Mouse (Mus musculus): ENCODE data around the gene Myh11.

Gene Myh11

DNA sequence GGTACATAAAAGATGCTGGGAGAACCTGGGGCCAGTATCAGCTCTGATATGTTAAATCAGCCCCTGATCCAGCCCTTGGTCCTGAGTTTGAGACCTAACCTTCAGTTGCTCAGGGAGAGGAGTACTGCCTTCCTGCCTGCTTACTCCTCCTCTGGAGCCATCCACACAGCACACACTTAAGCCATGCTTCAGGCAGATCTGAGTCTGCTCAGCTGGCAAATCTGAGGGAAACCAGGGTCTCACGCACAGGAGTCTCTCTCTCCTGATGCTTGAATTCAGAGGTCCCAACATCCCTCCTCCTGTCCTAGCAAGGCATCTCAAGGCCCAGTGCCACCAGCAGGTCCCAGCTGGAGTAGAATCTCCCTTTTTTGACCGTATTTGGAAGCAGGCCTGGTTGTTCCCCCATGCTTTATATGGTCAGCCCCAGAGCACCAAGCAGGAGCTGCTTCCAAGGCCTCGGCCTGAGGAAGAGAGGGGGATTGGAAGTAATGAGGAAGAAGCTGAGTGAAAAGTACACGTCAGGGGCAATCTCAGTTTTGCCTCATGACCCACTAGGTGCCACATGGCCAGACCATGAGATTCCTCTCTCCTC, 18.7 kb downstream of the Myh11 start:
- WGBS: 83% methylated on average over 4 of the region's 4 CpGs

DNA sequence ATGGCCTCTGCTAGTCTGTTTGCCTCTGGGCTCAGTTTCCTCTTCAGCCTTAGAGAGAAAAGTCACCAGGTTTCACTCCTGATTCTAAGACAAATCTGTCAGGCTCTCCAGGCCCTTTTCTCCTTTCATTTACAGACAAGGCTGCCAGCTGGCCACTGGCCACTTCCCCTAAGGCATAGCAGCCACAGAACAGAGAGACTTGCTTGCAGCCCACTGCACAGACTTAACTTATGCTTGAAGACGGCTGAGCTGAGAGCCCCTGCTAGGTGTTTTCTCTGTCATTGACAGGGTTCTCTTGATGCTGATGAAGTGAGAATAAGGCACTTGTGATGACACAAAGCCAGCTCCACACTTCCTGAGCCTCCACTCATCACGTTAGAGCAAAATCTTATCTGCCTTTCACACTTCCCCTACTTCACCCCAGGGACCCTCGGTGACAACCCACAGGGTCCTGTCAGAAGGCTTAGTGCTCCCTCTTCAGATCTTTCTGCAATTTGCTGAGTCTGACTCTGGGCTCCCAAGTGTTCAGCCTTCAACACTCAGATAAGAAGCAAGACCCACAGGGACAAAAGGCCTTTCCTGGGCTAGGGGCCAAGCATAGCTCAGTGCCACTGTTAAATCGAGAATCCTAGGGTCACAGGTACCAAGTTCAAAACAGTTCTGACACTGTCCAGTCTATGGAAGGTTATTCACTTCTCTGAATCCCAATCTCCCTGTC, 25.8 kb downstream of the Myh11 start:
- WGBS: 42% methylated on average over 4 of the region's 4 CpGs

DNA sequence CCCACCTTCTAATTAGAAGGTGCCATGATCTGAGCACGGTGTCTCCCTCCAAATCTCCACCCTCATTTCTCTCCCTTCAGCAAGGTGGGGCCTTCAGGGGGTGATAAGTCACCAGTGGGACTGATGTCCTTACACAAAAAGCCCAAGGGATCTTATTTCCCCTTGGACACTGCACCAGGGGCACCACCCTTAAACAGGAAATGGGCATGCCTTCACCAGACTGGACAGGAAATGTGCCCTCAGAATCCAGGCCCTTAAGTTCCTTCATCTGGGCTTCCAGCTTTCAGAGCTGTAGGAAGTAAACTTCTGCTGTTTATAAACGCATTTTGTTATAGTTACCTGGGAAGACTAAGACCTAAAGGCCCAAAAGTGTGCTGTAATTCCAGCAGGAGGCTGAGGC, 26.7 kb downstream of the Myh11 start:
- 83% methylated on average over 2 of the region's 2 CpGs for WGBS

DNA sequence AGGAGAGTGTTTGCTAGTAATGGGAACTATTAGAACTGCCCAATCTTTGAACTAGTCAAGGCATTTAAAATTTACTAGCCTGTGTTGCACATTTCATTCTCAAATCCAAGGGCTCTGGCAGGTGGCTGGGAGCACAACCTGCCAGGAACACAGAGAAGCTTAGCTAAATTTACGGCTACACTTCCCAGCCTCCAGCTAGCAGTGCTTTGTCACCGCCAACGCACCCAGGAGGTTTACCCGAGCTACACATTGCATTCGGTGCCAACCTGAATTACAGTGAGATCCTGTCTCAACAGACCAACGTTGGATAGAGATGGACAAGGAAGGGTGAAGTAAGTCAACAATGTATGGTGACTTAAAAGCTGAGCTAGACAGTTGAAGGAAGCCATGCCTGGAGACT, 27.9 kb downstream of the Myh11 start:
- WGBS: 64% methylated on average over 6 of the region's 6 CpGs

DNA sequence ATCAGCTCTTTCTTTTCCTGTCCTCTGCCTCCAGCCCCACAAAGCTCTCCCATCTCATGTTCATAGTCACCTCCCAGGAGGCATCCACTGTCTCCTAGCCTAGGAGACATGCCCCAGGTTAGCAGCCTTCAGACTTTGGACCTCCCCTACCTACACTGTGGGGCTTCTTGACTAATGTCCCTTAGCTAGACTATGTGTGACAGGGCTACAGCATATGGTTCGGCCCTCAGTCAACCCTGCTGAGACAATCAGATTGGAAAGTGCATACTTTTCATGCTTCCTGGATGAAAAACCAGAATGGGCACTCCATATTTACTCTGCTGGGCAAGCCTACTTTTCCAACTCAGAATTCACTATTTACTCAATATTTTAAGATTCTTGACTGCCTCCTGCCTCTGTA, 28.8 kb downstream of the Myh11 start:
- 97% methylated on average over 1 of the region's 1 CpGs for WGBS

DNA sequence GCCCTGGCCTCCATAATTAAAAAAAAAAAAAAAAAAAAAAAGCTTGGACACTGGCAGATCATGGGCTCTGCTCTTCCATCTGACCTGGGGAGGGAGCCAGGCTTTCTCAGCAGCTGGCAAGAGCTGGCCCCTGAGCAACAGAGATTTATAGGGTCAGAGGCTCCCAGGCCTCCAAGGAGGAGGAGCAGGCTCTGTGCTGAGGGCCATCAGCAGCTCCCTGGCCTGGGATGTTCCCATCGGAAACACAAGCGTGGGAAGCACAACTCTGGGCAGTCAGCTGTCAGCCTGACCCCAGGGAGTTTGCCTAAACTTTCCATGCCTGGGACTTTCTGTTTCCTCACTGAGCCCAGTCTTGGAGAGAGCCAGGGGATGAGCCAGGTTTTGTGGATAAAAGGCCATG, 32.3 kb downstream of the Myh11 start:
- WGBS: 72% methylated on average over 2 of the region's 2 CpGs

DNA sequence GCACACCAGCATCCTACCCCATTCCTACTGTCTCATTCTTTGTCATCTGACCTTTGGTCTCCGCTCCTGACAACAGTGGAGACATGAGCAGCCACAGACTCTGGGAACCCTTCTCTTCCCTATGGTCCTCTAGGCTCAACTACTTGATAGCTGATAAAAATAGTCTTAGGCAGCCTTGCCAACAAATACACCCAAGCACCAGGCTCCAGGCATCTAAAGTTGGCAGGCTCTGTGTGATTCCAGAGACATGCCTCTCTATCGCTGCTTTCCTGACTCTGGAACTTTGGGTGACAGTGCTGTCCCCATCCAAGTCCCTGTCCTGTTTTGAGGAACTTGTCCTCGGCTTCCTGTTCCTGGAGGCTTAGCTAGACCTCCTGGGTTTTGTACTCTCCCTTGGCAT, 37.6 kb downstream of the Myh11 start:
- WGBS: 65% methylated on average over 3 of the region's 3 CpGs

DNA sequence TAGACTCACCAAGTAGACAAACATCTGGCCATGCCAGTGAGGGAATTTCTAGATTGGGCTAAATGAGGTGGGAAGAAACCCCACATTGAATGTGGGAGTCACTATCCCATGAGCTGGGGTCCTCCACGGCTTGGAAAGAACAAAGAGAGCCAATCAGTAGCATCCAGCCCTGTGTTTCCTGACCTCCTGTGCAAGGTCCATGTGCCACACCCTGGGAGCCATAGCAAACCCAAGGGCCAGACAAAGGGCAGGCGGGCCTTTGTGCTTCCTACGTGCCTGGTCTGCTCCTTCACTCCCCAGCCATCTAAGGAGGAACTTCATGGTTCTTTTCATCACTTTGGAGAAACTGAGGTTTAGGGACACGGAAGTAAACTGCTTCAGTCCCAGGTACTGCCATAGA, 38.3 kb downstream of the Myh11 start:
- WGBS: 85% methylated on average over 4 of the region's 4 CpGs

DNA sequence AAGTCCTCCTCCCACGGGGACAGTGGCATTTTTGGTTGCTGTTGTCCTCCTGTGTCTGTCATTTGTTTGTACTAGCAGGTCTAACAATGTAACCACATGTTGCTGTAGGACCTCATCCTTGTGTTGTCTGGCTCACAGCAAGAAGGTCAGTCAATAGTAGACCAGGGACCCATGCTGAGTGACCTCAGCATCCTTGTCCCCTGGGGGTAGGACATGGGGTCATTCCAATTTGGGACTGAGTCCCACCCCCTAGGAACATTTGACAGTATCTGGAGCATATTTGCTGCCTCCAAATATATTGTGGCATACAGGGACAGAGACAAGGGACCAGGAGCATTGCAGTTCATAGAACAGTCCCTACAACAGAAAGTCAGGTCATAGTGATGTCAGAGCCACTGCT, 41.3 kb downstream of the Myh11 start:
- WGBS: 72% methylated on average over 1 of the region's 1 CpGs

DNA sequence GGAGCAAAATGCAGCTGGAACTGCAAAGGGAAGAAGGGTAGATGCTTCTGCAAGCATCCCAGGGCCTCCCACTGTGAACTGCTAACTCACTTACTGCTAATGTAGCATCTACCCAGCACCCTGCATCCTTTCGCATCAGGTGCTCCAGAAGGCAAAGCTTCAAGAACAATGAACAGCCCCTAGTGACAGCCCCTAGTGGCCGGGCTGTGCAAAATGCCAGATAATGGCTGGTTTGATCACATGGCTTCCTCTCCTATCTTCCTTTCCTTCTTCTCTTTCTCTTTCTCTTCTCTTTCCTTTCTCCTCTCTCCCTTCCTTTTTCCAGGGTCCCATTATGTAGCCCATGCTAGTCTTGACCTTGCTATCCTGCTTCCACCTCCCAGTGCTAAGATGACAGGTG, 48.6 kb downstream of the Myh11 start:
- WGBS: 46% methylated on average over 2 of the region's 2 CpGs

DNA sequence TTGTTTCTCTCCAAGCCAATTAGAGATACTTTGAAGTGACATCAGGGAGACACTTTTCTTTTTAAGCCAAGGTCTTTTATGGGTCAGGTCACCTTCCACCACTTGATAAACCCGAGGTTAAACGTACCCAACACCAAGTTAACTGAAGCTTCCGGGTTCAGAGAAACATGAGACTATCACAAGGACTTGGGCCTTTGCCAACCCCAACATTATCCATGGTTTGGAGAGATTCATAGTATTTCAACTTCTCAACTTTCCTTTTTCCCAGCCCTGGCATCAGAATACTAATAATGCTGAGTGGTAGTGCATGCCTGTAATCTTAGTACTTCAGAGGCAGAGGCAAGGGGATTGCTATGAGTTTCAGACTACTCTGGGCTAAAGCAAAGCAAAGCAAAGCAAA, 49.1 kb downstream of the Myh11 start:
- WGBS: 70% methylated on average over 3 of the region's 3 CpGs

DNA sequence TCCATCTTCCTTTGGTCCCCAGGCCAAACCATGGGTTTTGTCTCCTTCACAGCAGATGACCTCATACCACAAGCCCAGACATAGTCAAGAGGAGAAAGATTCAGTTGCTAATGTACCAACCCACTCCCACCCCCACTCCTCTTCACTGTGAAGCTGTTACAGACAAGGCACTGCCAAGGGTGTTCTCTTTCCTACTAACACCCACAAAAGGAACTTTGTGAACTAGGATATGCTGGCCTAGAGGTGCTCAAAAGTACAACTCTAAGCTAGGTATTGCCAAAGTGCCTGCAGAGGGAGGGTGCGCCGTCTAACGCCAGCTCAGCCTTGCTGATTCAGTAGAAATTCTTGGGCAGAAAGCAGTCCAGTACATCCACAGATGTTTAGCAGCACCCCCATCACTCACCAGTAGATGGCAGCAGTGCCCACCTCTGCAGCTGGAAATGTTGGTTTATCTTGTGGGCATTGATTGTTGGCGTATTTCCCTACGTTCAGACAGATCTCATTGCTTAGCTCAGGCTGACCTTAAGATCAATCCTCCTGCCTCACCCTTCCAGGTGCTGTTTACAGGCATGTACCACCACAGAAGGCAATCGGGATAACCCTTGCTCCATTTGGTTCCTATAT, 54.0 kb downstream of the Myh11 start:
- WGBS: 22% methylated on average over 6 of the region's 6 CpGs

DNA sequence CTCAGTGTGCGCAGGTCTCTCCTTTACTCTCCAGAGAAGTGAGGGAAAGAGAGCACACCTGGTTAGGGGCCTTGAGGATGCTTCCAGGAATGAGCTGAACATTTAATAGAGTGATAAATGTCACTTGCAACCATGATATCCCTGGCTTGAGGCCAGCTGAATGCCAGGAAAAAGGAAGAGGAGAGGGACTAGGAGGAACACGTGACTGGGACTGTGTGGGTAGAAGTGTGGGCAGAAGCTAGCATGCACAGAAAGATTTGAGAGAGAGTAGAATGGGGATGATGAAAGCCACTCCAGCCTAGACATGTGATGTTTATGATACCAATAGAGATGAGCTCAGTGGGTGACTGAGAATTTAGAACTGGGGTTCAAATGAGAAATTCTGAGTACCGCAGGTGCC, 76.0 kb downstream of the Myh11 start:
- WGBS: 72% methylated on average over 3 of the region's 3 CpGs

DNA sequence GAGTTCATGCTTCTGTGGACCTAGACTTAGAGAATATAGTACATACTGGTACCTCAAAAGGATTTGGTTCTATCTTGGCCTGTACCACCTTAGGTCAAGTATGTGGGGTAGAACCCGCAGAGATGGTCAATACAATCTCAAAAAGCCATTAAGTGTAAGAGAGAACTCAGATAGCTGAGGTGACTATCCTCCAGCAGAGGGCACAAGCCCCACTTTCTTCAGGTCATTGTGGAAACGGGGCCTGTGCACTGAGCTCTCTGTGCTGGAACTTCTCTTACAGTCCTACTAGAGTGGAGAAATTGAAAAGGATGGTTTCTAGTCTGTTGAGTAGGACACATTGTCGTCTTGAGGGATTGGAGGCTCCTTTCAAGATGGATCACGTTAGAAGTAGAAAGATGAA, 92.4 kb downstream of the Myh11 start:
- 85% methylated on average over 4 of the region's 4 CpGs for WGBS

DNA sequence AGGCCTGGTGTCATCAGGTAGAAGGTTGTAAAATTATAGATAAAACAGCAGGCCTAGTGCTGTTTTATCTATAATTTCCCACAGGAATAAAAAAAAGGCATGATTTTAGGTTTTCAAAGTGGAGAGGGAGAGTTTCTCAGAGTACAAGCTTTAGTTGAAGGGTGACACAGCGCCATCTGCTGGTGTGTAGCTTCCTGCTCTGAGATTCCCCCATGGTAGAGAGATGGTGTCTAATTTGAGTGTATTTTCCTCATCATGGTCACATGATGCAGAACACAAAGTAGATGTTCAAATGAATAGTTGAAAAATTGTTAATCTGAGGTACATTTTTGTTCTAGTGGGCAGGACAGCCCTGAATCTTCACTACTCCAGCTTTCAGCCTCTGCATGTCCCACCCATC, 95.7 kb downstream of the Myh11 start:
- 41% methylated on average over 1 of the region's 1 CpGs for WGBS

DNA sequence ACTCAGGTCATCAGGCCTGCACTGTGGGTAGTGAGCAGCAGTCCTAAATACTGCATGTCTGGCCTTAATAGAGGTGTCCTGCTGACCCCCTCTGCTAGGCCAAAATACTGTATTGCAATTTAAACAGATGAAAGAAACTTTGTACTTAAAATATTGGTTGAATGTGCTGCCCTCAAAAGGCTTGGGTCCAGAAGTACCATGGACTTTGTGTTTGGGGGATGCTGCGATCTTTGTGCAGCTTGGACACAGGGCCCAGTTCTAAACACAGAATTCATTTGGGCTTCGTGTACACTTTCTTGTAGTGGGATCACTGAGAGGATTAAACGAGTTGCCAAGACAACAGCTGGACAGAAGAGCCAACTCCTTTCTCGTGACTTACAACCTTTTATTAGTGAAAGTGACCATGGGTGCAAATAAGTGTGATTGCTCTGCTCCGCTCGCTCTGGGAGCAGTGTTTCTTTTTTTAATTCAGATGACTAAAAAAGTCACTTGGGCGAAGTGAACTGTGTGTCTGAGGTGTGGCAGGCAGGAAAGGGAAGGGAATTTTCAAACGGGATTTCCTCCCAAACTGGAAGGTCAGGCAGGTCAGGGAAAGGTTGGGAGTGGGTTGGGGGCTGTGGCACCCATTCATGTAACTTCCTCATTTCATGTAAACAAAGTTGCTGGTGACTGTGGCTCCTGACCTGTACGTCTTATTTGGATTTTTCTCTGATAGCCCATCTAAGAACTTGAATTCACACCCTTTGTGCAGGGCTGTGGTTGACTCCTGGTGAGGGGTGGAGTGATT, 96.8 kb downstream of the Myh11 start:
- WGBS: 57% methylated on average over 9 of the region's 9 CpGs

DNA sequence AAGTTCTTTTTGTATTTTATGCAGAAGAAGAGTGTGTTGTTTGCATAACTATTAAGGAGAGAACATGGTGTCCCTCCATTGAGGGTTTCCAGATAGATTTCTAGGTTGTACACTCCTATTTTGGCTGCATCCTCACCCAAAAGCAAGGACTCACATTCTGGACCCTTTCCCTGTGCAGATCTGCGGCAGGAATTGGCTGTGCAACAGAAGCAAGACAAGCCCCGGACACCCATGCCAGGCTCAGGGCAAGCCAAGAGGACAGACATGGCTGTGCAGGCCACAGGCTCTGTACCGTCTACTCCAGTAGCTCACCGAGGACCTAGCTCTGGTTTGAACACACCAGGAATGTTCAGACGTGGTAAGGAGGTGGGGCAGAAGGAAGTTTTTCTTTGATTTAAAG, 105.7 kb downstream of the Myh11 start:
- 85% methylated on average over 5 of the region's 5 CpGs for WGBS

DNA sequence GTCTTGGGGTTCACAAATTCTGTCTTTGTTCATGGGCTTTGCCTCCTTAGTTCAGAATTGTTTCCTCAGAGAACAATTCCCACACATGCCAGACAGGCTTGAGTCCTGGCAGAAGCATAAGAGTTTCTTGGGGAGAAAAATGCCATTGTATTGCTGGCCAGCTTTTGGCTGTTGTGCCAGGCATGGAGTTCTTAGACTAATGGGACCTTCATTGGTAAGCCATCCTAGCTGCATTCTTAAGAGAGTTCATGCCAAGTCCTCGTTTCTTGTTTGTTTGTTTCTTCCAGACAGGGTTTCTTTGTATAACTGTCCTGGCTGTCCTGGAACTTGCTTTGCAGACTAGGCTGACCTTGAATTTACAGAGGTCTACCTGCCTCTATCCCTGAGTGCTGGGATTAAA, 107.3 kb downstream of the Myh11 start:
- 50% methylated on average over 1 of the region's 1 CpGs for WGBS

DNA sequence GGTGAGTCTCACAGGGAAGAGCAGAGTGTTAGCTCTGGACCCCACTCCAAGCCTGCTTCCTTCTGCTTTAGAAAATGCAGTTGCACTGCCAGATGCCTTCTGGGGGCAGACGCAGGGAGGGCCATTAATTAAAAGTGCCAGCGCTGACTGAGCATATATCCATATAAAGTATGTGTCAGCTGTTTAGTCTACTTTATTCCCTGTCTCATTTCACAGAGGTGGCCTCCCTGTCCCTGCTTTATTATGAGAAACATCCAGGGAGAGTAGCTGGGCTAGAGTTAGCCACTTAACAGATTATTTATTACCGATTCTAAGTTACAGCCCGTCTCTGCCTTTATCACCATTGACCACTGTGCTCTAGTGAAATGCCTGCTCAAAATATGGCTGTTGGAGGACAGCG, 108.8 kb downstream of the Myh11 start:
- WGBS: 95% methylated on average over 5 of the region's 5 CpGs

DNA sequence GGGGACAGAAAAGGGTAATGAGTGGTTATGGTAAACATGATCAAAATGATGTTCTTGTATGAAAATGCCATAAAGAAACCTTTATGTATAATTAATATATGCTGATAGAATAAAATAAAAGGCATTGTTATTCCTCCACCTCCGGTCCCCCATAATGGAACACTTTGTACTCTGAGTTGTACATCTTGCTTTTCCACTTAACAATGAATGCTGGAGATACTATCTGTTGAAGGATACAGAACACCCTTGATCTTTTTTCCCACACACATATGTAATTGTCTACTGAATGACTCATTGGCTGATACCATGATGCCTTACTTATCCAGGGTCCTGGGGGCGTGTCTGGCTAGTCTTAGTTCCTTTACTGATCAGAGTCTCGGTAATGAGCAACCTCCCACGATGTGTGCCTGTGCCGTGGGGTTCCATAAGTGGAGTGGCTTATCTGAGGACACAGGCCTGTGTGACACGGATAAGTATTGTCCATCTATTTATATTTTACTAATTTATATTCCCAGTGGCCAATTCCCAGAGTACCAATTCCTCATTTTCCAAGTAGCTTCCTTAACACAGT, 110.9 kb downstream of the Myh11 start:
- 60% methylated on average over 6 of the region's 6 CpGs for WGBS

DNA sequence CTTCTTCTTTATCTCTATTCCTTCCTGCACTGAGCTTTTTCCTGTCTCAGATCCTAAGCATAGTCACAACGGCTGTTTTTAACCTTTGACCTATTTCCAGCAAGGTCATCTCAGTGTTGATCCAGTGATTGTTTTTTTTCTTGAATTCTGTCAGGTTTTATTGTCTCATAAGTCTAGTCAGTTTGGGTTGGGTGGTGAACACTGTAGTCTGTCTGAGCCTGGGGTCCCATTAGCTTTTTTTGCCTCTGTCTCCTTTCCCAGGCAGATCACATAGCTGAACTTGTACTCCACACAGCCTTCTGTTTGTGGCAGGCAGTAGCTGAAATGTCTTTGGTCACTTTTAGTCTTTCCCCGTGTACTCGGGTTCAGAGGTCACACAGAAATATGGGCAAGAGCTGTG, 113.1 kb downstream of the Myh11 start:
- 78% methylated on average over 3 of the region's 3 CpGs for WGBS

DNA sequence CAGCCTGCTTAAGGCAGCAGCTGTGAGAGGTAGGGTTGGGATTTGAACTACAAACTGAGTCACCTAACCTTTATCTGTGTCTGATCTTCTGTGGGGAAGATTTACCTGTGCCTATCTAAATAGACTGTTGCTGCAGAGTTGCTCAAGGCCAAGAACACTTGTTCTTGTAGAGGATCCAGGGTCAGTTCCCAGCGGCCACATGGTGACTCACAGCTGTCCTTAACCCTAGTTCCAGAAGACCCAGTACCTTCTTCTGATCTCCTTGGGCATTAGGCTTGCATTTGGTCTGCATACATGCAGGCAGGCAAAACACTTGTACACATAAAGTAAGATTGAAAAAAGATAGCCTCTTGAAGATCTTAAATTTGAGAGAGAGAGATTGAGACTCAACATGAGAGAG, 121.5 kb downstream of the Myh11 start:
- WGBS: 100% methylated on average over 1 of the region's 1 CpGs
